Mouse (Mus musculus): ENCODE data around the gene Zfp276. TPM values are rescaled to one million over a fixed set of nuclear protein-coding genes. Genes with fewer than 3 reads are reported as not detected.

Zfp276 gene
- polyA plus RNA-seq, 1 experiment, result 10.6 TPM

DNA sequence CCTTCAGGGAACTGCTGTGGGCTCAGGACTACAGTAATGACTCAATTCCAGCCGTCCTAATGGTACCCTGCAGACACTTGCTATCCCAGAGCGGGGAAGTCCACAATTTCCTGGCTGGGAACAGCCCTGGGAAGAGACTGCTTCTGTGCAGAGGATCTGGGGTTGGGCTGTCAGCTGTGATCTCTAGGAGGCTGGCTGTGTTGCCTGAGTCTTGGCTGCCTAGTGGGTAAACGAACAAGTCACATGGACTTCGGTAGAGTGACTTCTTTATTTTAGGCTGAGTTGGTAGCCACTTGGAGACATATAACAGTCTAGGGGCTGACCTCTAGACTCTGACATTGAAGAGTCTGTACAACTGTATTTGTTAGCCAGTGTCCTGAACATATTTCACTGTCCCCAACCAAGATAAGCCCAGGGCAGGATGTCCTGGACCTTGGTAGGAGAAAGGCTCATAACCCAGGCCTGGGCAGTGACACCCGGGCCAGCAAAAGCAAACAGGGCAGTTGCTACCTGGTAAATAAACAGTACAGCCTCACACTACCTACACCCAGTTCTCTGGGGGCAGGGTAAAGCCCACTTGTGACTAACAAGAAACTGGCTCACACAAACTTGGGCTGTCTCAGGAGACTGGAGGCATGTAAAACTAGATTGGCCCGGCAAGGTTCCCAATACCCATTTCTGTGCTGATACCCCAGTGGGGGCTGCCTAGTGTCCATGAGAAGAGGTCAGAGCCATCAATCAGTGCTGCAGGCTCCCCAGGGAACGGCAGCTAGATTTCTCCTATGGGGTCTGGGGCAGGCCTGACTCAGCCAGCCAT lies 11.7 kb upstream of the Zfp276 start:
- no peaks in the 10 kb centered on the region for H3K36me3 ChIP-seq (ENCODE audit: control insufficient read depth, insufficient read depth)

DNA sequence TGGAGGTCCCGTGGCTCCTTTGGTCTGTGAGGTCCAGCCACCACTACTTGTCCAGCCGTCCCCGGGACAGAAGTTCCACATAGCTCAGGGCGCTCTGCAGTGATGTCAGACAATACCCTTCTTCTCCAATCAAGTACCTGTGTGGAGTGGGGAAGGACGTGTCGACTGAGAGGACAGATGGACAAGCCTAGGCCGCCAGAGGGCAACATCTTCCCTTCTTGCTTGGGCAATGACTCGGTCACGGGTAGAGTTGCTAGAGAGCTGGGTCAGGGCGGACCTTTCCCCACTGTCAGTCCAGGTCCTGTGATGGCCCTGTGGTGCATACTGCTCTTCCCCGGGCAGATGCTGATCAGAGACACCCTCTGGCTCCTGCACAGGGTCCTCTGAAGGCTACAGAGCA lies 10.9 kb upstream of the Zfp276 start:
- H3K27me3 ChIP-seq (ENCODE audit: control insufficient read depth, insufficient read depth, insufficient read length), result no peaks in the 10 kb centered on the region
- H3K79me3 ChIP-seq (ENCODE audit: low read depth), result no peaks in the 10 kb centered on the region
- no peaks in the 10 kb centered on the region for H3K79me2 ChIP-seq (ENCODE audit: control insufficient read depth, insufficient read depth)
- no peaks in the 10 kb centered on the region for H3K36me3 ChIP-seq (ENCODE audit: control insufficient read depth, insufficient read depth)
- H3K4me3 ChIP-seq (ENCODE audit: insufficient read depth, poor library complexity, severe bottlenecking), result no peak overlapping the region
- TF ChIP-seq MYOD1 (IDR thresholded peaks at IDR 0.05; ENCODE audit: control insufficient read depth, insufficient read length, low read depth) (no peak), MAX (IDR thresholded peaks at IDR 0.05) (no peak), CTCF (IDR thresholded peaks at IDR 0.05; ENCODE audit: control insufficient read depth, insufficient read depth, insufficient read length) (no peak), CEBPB (IDR thresholded peaks at IDR 0.05; ENCODE audit: low read depth) (no peak), MYOG (IDR thresholded peaks at IDR 0.05; ENCODE audit: control insufficient read depth, extremely low read depth, insufficient read length) (no peak), FOSL1 (IDR thresholded peaks at IDR 0.05; ENCODE audit: insufficient read depth, low read length, poor library complexity, severe bottlenecking) (no peak), USF1 (IDR thresholded peaks at IDR 0.05; ENCODE audit: low read depth) (no peak)
- no peak overlapping the region for H3ac ChIP-seq (ENCODE audit: control insufficient read depth, insufficient read length, low read depth)

More for the DNA sequence above, 11.7 kb upstream of the Zfp276 start:
- TF ChIP-seq MYOD1 (IDR thresholded peaks at IDR 0.05; ENCODE audit: control insufficient read depth, insufficient read length, low read depth) (no peak), CEBPB (IDR thresholded peaks at IDR 0.05; ENCODE audit: low read depth) (no peak), MYOG (IDR thresholded peaks at IDR 0.05; ENCODE audit: control insufficient read depth, extremely low read depth, insufficient read length) (no peak), MAX (IDR thresholded peaks at IDR 0.05) (no peak), USF1 (IDR thresholded peaks at IDR 0.05; ENCODE audit: low read depth) (no peak), CTCF (IDR thresholded peaks at IDR 0.05; ENCODE audit: control insufficient read depth, insufficient read depth, insufficient read length) (no peak), FOSL1 (IDR thresholded peaks at IDR 0.05; ENCODE audit: insufficient read depth, low read length, poor library complexity, severe bottlenecking) (no peak)
- Histone ChIP-seq H3K79me3 (ENCODE audit: low read depth) (no peaks in the 10 kb centered on the region), H3K79me2 (ENCODE audit: control insufficient read depth, insufficient read depth) (no peaks in the 10 kb centered on the region), H3K4me3 (ENCODE audit: insufficient read depth, poor library complexity, severe bottlenecking) (no peak overlapping the region), H3K27me3 (ENCODE audit: control insufficient read depth, insufficient read depth, insufficient read length) (no peaks in the 10 kb centered on the region), H3ac (ENCODE audit: control insufficient read depth, insufficient read length, low read depth) (no peak overlapping the region)

DNA sequence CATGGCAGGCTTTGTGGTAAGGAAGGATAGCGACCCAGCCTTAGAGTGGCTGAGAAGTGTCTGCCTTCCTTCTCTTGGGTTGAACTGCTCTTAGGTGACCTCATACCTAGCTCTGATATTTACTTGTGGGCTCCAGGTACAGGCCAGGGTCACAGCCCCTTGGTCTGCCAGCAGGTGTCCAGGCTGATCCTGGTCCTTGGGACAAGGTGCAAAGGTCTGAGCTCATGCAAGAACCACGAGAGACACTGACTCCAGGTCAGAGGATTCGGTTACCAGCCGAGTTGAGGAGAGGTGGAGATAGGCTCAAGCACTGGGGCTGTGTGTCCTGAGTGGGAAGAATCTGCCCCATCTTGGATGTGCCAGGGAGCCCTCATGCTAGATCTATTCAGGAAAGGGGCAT lies 9.6 kb upstream of the Zfp276 start:
- no peak for TF ChIP-seq USF1 (IDR thresholded peaks at IDR 0.05; ENCODE audit: low read depth)
- TF ChIP-seq MAX (IDR thresholded peaks at IDR 0.05), result no peak
- TF ChIP-seq MYOD1 (IDR thresholded peaks at IDR 0.05; ENCODE audit: control insufficient read depth, insufficient read length, low read depth), result no peak
- TF ChIP-seq FOSL1 (IDR thresholded peaks at IDR 0.05; ENCODE audit: insufficient read depth, low read length, poor library complexity, severe bottlenecking), result no peak
- TF ChIP-seq MYOG (IDR thresholded peaks at IDR 0.05; ENCODE audit: control insufficient read depth, extremely low read depth, insufficient read length), result no peak
- TF ChIP-seq CTCF (IDR thresholded peaks at IDR 0.05; ENCODE audit: control insufficient read depth, insufficient read depth, insufficient read length), result no peak
- no peak for TF ChIP-seq CEBPB (IDR thresholded peaks at IDR 0.05; ENCODE audit: low read depth)
- Histone ChIP-seq H3K79me3 (ENCODE audit: low read depth) (no peaks in the 10 kb centered on the region), H3K79me2 (ENCODE audit: control insufficient read depth, insufficient read depth) (no peaks in the 10 kb centered on the region), H3ac (ENCODE audit: control insufficient read depth, insufficient read length, low read depth) (no peak overlapping the region), H3K27me3 (ENCODE audit: control insufficient read depth, insufficient read depth, insufficient read length) (no peaks in the 10 kb centered on the region), H3K36me3 (ENCODE audit: control insufficient read depth, insufficient read depth) (peaks cover 3% of the 10 kb centered on the region), H3K4me3 (ENCODE audit: insufficient read depth, poor library complexity, severe bottlenecking) (no peak overlapping the region)

DNA sequence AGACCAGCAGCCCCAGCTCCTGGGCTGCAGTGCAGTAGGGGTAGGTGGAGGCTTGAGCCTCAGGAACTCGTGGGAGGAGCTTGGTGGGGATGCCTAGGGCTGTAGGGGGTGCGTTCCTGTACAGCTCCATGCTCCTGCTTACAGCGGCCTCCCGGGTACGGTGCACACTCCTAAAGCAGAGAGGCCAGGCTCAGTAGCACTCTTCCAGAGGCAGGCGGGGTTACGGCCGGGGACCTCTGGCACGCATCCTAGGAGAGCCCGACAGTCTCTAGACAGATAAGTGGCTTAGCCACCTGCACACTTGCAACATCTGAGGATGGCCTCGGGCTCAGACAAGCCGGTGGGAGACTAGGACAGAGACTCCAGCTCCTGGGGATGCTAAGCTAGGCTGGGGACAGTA lies 8.5 kb upstream of the Zfp276 start:
- TF ChIP-seq MYOG (IDR thresholded peaks at IDR 0.05; ENCODE audit: control insufficient read depth, extremely low read depth, insufficient read length) (no peak), CEBPB (IDR thresholded peaks at IDR 0.05; ENCODE audit: low read depth) (no peak), USF1 (IDR thresholded peaks at IDR 0.05; ENCODE audit: low read depth) (no peak), MAX (IDR thresholded peaks at IDR 0.05) (no peak), CTCF (IDR thresholded peaks at IDR 0.05; ENCODE audit: control insufficient read depth, insufficient read depth, insufficient read length) (no peak), FOSL1 (IDR thresholded peaks at IDR 0.05; ENCODE audit: insufficient read depth, low read length, poor library complexity, severe bottlenecking) (no peak), MYOD1 (IDR thresholded peaks at IDR 0.05; ENCODE audit: control insufficient read depth, insufficient read length, low read depth) (no peak)
- Histone ChIP-seq H3K4me3 (ENCODE audit: insufficient read depth, poor library complexity, severe bottlenecking) (no peak overlapping the region), H3K27me3 (ENCODE audit: control insufficient read depth, insufficient read depth, insufficient read length) (no peaks in the 10 kb centered on the region), H3K79me3 (ENCODE audit: low read depth) (no peaks in the 10 kb centered on the region), H3ac (ENCODE audit: control insufficient read depth, insufficient read length, low read depth) (no peak overlapping the region), H3K36me3 (ENCODE audit: control insufficient read depth, insufficient read depth) (peaks cover 7% of the 10 kb centered on the region), H3K79me2 (ENCODE audit: control insufficient read depth, insufficient read depth) (no peaks in the 10 kb centered on the region)

DNA sequence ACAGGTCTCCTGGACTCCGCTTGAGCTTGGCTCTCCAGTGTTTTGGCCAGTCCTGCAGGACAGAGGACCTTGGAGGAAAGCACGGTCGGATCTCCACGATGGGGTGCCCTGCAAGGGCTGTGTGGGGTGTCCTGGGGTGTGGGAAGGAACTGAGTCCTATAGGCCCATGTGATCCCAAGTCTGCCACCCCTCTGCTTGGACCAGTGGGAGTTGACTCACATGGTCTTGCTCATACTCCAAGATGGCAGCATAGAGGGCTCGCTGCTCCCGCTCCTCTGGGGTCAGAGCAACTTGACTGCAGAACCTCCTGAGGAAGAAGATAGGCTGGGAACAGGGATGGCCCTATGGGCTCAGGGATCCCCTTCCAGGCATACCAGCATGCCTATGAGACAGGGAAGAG lies 6.2 kb upstream of the Zfp276 start:
- Histone ChIP-seq H3K27me3 (ENCODE audit: control insufficient read depth, insufficient read depth, insufficient read length) (no peaks in the 10 kb centered on the region), H3K79me3 (ENCODE audit: low read depth) (no peaks in the 10 kb centered on the region), H3K4me3 (ENCODE audit: insufficient read depth, poor library complexity, severe bottlenecking) (no peak overlapping the region), H3ac (ENCODE audit: control insufficient read depth, insufficient read length, low read depth) (no peak overlapping the region), H3K36me3 (ENCODE audit: control insufficient read depth, insufficient read depth) (peaks cover 8% of the 10 kb centered on the region), H3K79me2 (ENCODE audit: control insufficient read depth, insufficient read depth) (peaks cover 2% of the 10 kb centered on the region)
- TF ChIP-seq CEBPB (IDR thresholded peaks at IDR 0.05; ENCODE audit: low read depth), result no peak
- TF ChIP-seq USF1 (IDR thresholded peaks at IDR 0.05; ENCODE audit: low read depth), result no peak
- no peak for TF ChIP-seq FOSL1 (IDR thresholded peaks at IDR 0.05; ENCODE audit: insufficient read depth, low read length, poor library complexity, severe bottlenecking)
- no peak for TF ChIP-seq CTCF (IDR thresholded peaks at IDR 0.05; ENCODE audit: control insufficient read depth, insufficient read depth, insufficient read length)
- no peak for TF ChIP-seq MYOD1 (IDR thresholded peaks at IDR 0.05; ENCODE audit: control insufficient read depth, insufficient read length, low read depth)
- TF ChIP-seq MYOG (IDR thresholded peaks at IDR 0.05; ENCODE audit: control insufficient read depth, extremely low read depth, insufficient read length), result no peak
- TF ChIP-seq MAX (IDR thresholded peaks at IDR 0.05), result no peak

Data from C2C12 (cell line).